Mouse (Mus musculus) stomach, postnatal 0 days (tissue): ENCODE measurements at regions not wholly inside any gene's neighbourhood (a gene's known extent, or its start where the extent isn't known, plus 50 kb on each side); places are given as distances from the start of the nearest gene placed in this dataset.

Source experiments
- ATAC-seq: fragments of 200-750 bp; cut with Nextera tagmentation; 2 replicates; pipeline ENCODE4 v1.8.0; 2017; ENCODE audit not compliant: low FRiP score, low TSS enrichment
- DNase-seq: peaks from one replicate; pipeline ENCODE4 v3.0.0-alpha.2; 2016; ENCODE audit warnings: low spot score
- H3K27ac ChIP-seq: fragments of 300-500 bp; sonication (generic); replicated peaks from 2 replicates; pipeline ENCODE4 v1.5.1; 2014; ENCODE audit warnings: mild to moderate bottlenecking, control low read depth
- H3K27me3 ChIP-seq: fragments of 300-500 bp; sonication (generic); 2 replicates; pipeline ENCODE4 v1.6.1; 2014; ENCODE audit warnings: low read length; ENCODE audit not compliant: control insufficient read depth, insufficient read depth
- H3K36me3 ChIP-seq: fragments of 300-500 bp; sonication (generic); 2 replicates; pipeline ENCODE4 v1.6.1; 2014; ENCODE audit warnings: low read length, mixed read lengths; ENCODE audit not compliant: control insufficient read depth, insufficient read depth
- H3K4me1 ChIP-seq: fragments of 300-500 bp; sonication (generic); replicated peaks from 2 replicates; pipeline ENCODE4 v1.6.1; 2014; ENCODE audit warnings: antibody characterized with exemption; ENCODE audit not compliant: control insufficient read depth, insufficient read depth
- H3K4me2 ChIP-seq: fragments of 300-500 bp; sonication (generic); replicated peaks from 2 replicates; pipeline ENCODE4 v1.6.1; 2014; ENCODE audit warnings: low read depth, mild to moderate bottlenecking, control low read depth, moderate library complexity
- H3K4me3 ChIP-seq: fragments of 300-500 bp; sonication (generic); 2 replicates; pipeline ENCODE4 v1.5.1; 2014; ENCODE audit warnings: low read depth, low read length, control low read depth
- H3K9ac ChIP-seq: fragments of 300-500 bp; sonication (generic); 2 replicates; pipeline ENCODE4 v1.6.1; 2014; ENCODE audit warnings: mild to moderate bottlenecking, low read length, control low read depth, mixed read lengths
- H3K9me3 ChIP-seq: fragments of 300-500 bp; sonication (generic); 2 replicates; pipeline ENCODE4 v1.6.1; 2016; ENCODE audit warnings: low read length; ENCODE audit not compliant: control insufficient read depth
- CTCF ChIP-seq: IDR thresholded peaks from 2 replicates; pipeline ENCODE4 v1.5.1; 2016; ENCODE audit warnings: antibody characterized with exemption, low read depth, mild to moderate bottlenecking, moderate library complexity
- EP300 ChIP-seq: optimal IDR thresholded peaks from 2 replicates; pipeline ENCODE3; 2016; ENCODE audit warnings: antibody characterized with exemption
- WGBS: fragments of 180-500 bp; shearing (Covaris S2); extraction: QIAGEN DNeasy Blood & Tissue Kit; methylation state at CpG from one replicate; pipeline ENCODE4 v1.1.7; 2014; 5-methylcytosine and 5-hydroxymethylcytosine counted together

DNA sequence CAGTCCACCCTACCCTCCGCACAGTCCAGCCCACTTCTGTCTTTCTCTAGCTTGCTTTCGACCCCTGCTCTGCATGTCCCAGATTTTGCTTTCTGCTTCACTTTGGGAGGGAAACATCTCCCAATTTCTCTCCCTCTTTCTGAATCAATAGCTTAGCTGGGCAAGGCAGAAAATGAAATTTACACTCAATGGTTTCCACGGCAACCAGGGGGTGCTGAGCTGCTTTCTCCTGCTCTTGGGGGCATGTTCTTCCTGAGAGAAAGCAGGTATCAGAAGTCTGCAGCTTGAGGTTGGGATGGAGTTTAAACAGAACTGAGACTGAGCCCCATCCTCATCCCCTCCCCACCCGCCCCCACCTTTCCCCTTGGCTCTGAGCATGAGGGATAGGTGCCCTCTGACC, 82.1 kb downstream of the Tpra1 start:
- H3K27me3 ChIP-seq, result no peaks in the 10 kb centered on the region
- WGBS, result 60% methylated on average over 4 of the region's 4 CpGs
- H3K4me1 ChIP-seq, result no peaks in the 10 kb centered on the region
- H3K36me3 ChIP-seq, result no peaks in the 10 kb centered on the region
- H3K4me2 ChIP-seq, result no peak overlapping the region
- H3K9me3 ChIP-seq, result no peaks in the 10 kb centered on the region
- TF ChIP-seq CTCF (no peak), EP300 (no peak)
- no peak overlapping the region for H3K27ac ChIP-seq
- no peak overlapping the region for H3K9ac ChIP-seq
- ATAC-seq, result no peak
- no peak overlapping the region for H3K4me3 ChIP-seq
- DNase-seq, result no peak

DNA sequence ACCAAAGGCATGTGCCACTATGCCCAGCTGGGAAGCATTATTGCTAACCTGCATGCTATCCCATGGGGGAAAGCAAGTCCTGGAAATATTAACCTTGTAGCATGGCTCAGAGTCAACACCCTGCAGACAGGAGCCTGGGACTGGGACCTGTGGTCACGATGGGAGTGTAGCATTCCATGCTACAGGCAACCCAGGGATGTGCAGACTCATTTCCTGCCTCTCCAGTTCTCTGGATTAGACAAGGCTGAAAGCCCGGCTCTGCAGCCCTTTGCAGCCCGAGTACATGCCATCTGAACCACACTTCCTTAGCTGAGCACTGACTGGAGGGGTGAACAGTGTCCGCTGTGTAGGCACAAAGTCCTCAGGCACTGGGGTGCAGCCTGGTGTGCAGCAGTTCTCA, 82.8 kb downstream of the Tpra1 start:
- H3K27me3 ChIP-seq, result no peaks in the 10 kb centered on the region
- no peak overlapping the region for H3K9ac ChIP-seq
- DNase-seq, result no peak
- no peak overlapping the region for H3K4me2 ChIP-seq
- ATAC-seq, result no peak
- H3K4me3 ChIP-seq, result no peak overlapping the region
- H3K9me3 ChIP-seq, result no peaks in the 10 kb centered on the region
- no peaks in the 10 kb centered on the region for H3K4me1 ChIP-seq
- TF ChIP-seq EP300, result no peak
- TF ChIP-seq CTCF, result no peak
- H3K36me3 ChIP-seq, result no peaks in the 10 kb centered on the region
- WGBS, result 41% methylated on average over 4 of the region's 4 CpGs
- H3K27ac ChIP-seq, result no peak overlapping the region

GRCm38 (mm10) chr6:88988551-88988950, 86.5 kb downstream of the Tpra1 start:
- no peaks in the 10 kb centered on the region for H3K4me1 ChIP-seq
- WGBS, result 85% methylated on average over 10 of the region's 10 CpGs
- ATAC-seq, result no peak
- no peak for DNase-seq
- TF ChIP-seq EP300 (no peak), CTCF (no peak)
- no peak overlapping the region for H3K4me2 ChIP-seq
- no peak overlapping the region for H3K4me3 ChIP-seq
- H3K27ac ChIP-seq, result no peak overlapping the region
- no peak overlapping the region for H3K9ac ChIP-seq
- no peaks in the 10 kb centered on the region for H3K27me3 ChIP-seq
- H3K36me3 ChIP-seq, result no peaks in the 10 kb centered on the region
- H3K9me3 ChIP-seq, result no peaks in the 10 kb centered on the region

- no peaks in the 10 kb centered on the region for H3K9me3 ChIP-seq
- DNase-seq (no peak), ATAC-seq (no peak)
- no peak for TF ChIP-seq CTCF
- TF ChIP-seq EP300, result no peak
- H3K27me3 ChIP-seq, result no peaks in the 10 kb centered on the region
- no peaks in the 10 kb centered on the region for H3K4me1 ChIP-seq
- no peaks in the 10 kb centered on the region for H3K36me3 ChIP-seq
- H3K4me3 ChIP-seq, result no peak overlapping the region
- 54% methylated on average over 6 of the region's 6 CpGs for WGBS
- no peak overlapping the region for H3K9ac ChIP-seq
- no peak overlapping the region for H3K4me2 ChIP-seq
- H3K27ac ChIP-seq, result no peak overlapping the region
These were observed 87.7 kb downstream of the Tpra1 start for GRCm38 (mm10) chr6:88989617-88990299.

DNA sequence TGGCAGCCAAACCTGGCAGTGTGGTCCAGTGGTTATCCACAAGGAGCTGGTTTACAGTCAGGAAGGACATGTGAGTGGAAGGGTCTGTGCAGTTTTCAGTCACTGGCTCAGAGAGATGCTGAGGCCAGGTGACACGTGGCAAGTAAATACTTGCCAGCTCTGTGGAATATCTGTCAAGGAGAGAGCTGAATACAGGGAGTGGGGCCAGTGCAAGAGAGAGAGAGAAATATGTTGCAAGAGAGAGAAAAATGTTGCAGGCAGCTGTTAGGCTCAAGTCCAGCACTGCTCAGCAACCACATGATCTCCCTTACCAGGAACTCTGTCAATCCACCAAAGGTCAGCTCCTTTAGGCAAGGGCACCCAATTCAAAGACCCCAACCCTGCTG, 88.2 kb downstream of the Tpra1 start:
- peak; percentile 40; the same call in 1 of the 2 replicates for ATAC-seq
- TF ChIP-seq CTCF (no peak), EP300 (no peak)
- Histone ChIP-seq H3K27ac (no peak overlapping the region), H3K9me3 (no peaks in the 10 kb centered on the region), H3K27me3 (no peaks in the 10 kb centered on the region), H3K36me3 (no peaks in the 10 kb centered on the region), H3K4me3 (no peak overlapping the region), H3K4me2 (no peak overlapping the region), H3K4me1 (no peaks in the 10 kb centered on the region), H3K9ac (no peak overlapping the region)
- no peak for DNase-seq
- 12% methylated on average over 1 of the region's 1 CpGs for WGBS

GRCm38 (mm10) chr6:88995077-88995476, 93.0 kb downstream of the Tpra1 start:
- no peaks in the 10 kb centered on the region for H3K9me3 ChIP-seq
- no peak for DNase-seq
- 71% methylated on average over 3 of the region's 3 CpGs for WGBS

More at GRCm38 (mm10) chr6:88995077-88995476, 93.0 kb downstream of the Tpra1 start:
- no peak overlapping the region for H3K27ac ChIP-seq
- no peaks in the 10 kb centered on the region for H3K36me3 ChIP-seq
- TF ChIP-seq CTCF, result no peak
- TF ChIP-seq EP300, result no peak
- no peaks in the 10 kb centered on the region for H3K4me1 ChIP-seq
- H3K4me3 ChIP-seq, result no peak overlapping the region
- no peak for ATAC-seq
- H3K27me3 ChIP-seq, result no peaks in the 10 kb centered on the region
- no peak overlapping the region for H3K4me2 ChIP-seq
- H3K9ac ChIP-seq, result no peak overlapping the region
